ENCODE assay signal across 30 mouse cellular contexts in the genomic region with DNA sequence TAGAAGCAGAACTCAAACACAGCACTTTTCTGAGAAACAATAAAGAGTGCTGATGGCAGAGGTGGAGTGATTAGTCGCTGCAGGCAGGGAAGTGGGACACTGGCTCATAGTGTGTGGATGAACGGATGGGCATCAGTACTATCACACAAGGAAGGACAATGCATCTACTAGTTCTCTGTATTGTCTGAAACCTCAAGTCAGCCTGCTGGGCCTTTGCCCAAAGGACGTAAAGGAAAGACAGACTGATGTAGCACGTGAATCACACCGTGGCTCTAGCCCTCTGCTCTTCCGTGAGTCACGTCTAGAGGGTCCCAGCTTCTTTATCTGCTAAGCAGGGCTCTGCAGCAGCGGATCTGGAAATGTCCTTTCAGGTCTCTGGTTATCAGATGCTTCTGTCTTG.
"Had no signal": no experiment of that assay in that cellular context is flagged by ENCODE, and none has a peak within 500 bp of the region (broad histone marks: within the 10 kb centered on the region; RNA-seq: fewer than 3 reads in every experiment).

No protein-coding gene starts in this region.

- H3K4me3 ChIP-seq: limb, embryonic 10.5 days; limb, embryonic 12.5 days; limb, embryonic 13.5 days; limb, embryonic 15.5 days; liver, embryonic 12.5 days; liver, embryonic 13.5 days; liver, embryonic 15.5 days; lung, embryonic 15.5 days; megakaryocyte, embryonic 14.5 days; midbrain, embryonic 10.5 days; midbrain, embryonic 12.5 days; midbrain, embryonic 13.5 days; midbrain, embryonic 15.5 days; myocyte; neural tube, embryonic 12.5 days had no signal

- H3K36me3 ChIP-seq: limb, embryonic 10.5 days; limb, embryonic 12.5 days; limb, embryonic 13.5 days; limb, embryonic 15.5 days; liver, embryonic 12.5 days; liver, embryonic 13.5 days; liver, embryonic 15.5 days; lung, embryonic 15.5 days; midbrain, embryonic 10.5 days; midbrain, embryonic 12.5 days; midbrain, embryonic 13.5 days; midbrain, embryonic 15.5 days; neural tube, embryonic 12.5 days had no signal

- ATAC-seq: liver, embryonic 12.5 days; liver, postnatal 0 days; lung, postnatal 0 days; midbrain, embryonic 13.5 days; midbrain, embryonic 15.5 days; midbrain, embryonic 16.5 days had no signal

- H3K9me3 ChIP-seq: limb, embryonic 10.5 days; limb, embryonic 12.5 days; limb, embryonic 13.5 days; limb, embryonic 15.5 days; liver, embryonic 12.5 days; liver, embryonic 13.5 days; liver, embryonic 15.5 days; lung, embryonic 15.5 days; midbrain, embryonic 10.5 days; midbrain, embryonic 12.5 days; midbrain, embryonic 13.5 days; midbrain, embryonic 15.5 days; neural tube, embryonic 12.5 days had no signal

- H3K9ac ChIP-seq: limb, embryonic 12.5 days; limb, embryonic 13.5 days; limb, embryonic 15.5 days; liver, embryonic 12.5 days; liver, embryonic 13.5 days; liver, embryonic 14.5 days; liver, embryonic 15.5 days; liver, postnatal 0 days; lung, embryonic 14.5 days; lung, embryonic 15.5 days; midbrain, embryonic 12.5 days; midbrain, embryonic 13.5 days; midbrain, embryonic 15.5 days; neural tube, embryonic 12.5 days had no signal

- H3K27me3 ChIP-seq: limb, embryonic 12.5 days; limb, embryonic 13.5 days; limb, embryonic 15.5 days; lung, embryonic 15.5 days; midbrain, embryonic 15.5 days; neural tube, embryonic 12.5 days had no signal

- DNase-seq: left cerebral cortex, postnatal 4 days; liver; liver, embryonic 13.5 days; liver, postnatal 0 days; lung, adult 18-20 months; lung, adult 2 months; lung, embryonic 14.5 days; lung, postnatal 10 days; lung, postnatal 14 days; lung, postnatal 36 days; lung, postnatal 4 days had no signal

- H3K4me1 ChIP-seq: limb, embryonic 15.5 days; liver, embryonic 12.5 days; lung, embryonic 15.5 days; megakaryocyte, embryonic 14.5 days; midbrain, embryonic 15.5 days; neural tube, embryonic 12.5 days had no signal

- H3K4me2 ChIP-seq: limb, embryonic 12.5 days; limb, embryonic 13.5 days; limb, embryonic 15.5 days; liver, embryonic 11.5 days; liver, embryonic 12.5 days; liver, embryonic 13.5 days; liver, embryonic 15.5 days; lung, embryonic 14.5 days; lung, embryonic 15.5 days; midbrain, embryonic 12.5 days; midbrain, embryonic 13.5 days; midbrain, embryonic 15.5 days; neural tube, embryonic 12.5 days had no signal

- H3K27ac ChIP-seq: limb, embryonic 10.5 days; limb, embryonic 12.5 days; limb, embryonic 13.5 days; limb, embryonic 15.5 days; liver, embryonic 12.5 days; liver, embryonic 13.5 days; liver, embryonic 14.5 days; liver, embryonic 15.5 days; lung, embryonic 15.5 days; macrophage; midbrain, embryonic 10.5 days; midbrain, embryonic 12.5 days; midbrain, embryonic 13.5 days; midbrain, embryonic 15.5 days; neural tube, embryonic 12.5 days had no signal
